Mouse (Mus musculus) hindbrain, embryonic 16.5 days (tissue): ENCODE data around the gene Scgn. TPM values are rescaled to one million over a fixed set of nuclear protein-coding genes. Genes with fewer than 3 reads are reported as not detected.

Source experiments
- microRNA-seq: library from miRNA; unstranded; fragments of <30 nt; microRNA quantifications from one replicate; pipeline ENCODE4, GENCODE M21; 2017
- polyA plus RNA-seq: library from polyadenylated mRNA; unstranded; fragments of >200 nt; fragmentation: Nextera tagmentation; extraction: Ambion mirVana; gene quantifications from 2 replicates; pipeline ENCODE4 v1.2.1, GENCODE M21; 2015

The Scgn gene
- polyA plus RNA-seq, 1 experiment from 2014 or later = 0.68 TPM

Small RNA genes within 50 kb of the gene (microRNA-seq; reads per million reads assigned to microRNA genes)
- not detected for gene Gm44344

Other genes starting within 250 kb of the Scgn start
- 0.70 and 1.2 TPM in 2 replicates for gene Hist1h3c, start 245.6 kb downstream of the Scgn start, polyA plus RNA-seq
- gene Hist1h2bb, start 244.5 kb downstream of the Scgn start, polyA plus RNA-seq = 0.49 and 0.66 TPM in 2 replicates
- gene Hist1h2ab, start 240.1 kb downstream of the Scgn start, polyA plus RNA-seq = 3.7 and 6.8 TPM in 2 replicates
- 1.7 and 2.7 TPM in 2 replicates for gene Hist1h3b, start 238.9 kb downstream of the Scgn start, polyA plus RNA-seq
- gene Hist1h4b, start 234.2 kb downstream of the Scgn start, polyA plus RNA-seq = 1.1 TPM in 1 of 2 replicates, not detected in the other
- not detected in 2 replicates for gene Hist1h4a, start 230.0 kb downstream of the Scgn start, polyA plus RNA-seq
- 0.89 and 1.2 TPM in 2 replicates for gene Hist1h3a, start 228.8 kb downstream of the Scgn start, polyA plus RNA-seq
- 0.44 TPM in 1 of 2 replicates, not detected in the other for gene Hist1h1a, start 227.5 kb downstream of the Scgn start, polyA plus RNA-seq
- gene Trim38, start 221.3 kb downstream of the Scgn start, polyA plus RNA-seq = 0.07 TPM in 1 of 2 replicates, not detected in the other
- not detected in 2 replicates for gene Slc17a2, start 184.2 kb downstream of the Scgn start, polyA plus RNA-seq
- not detected in 2 replicates for gene Slc17a3, start 151.8 kb downstream of the Scgn start, polyA plus RNA-seq
- not detected in 2 replicates for gene Slc17a1, start 123.5 kb downstream of the Scgn start, polyA plus RNA-seq
- not detected in 2 replicates for gene Slc17a4, start 76.2 kb downstream of the Scgn start, polyA plus RNA-seq
- gene Hist1h2ba, start 57.1 kb downstream of the Scgn start, polyA plus RNA-seq = not detected in 2 replicates
- not detected in 2 replicates for gene Hist1h2aa, start 56.8 kb downstream of the Scgn start, polyA plus RNA-seq